Mouse (Mus musculus) gastrocnemius, postnatal 36 days (tissue): ENCODE results near the gene 1700113H08Rik. TPM values are rescaled to one million over a fixed set of nuclear protein-coding genes. Genes with fewer than 3 reads are reported as not detected.

Source experiments
- DNase-seq, 2 experiments: peaks; one replicate each; pipeline ENCODE4 v3.0.0; 2022
- intact Hi-C: fragments of 180-260 bp; cut with DNase I; formaldehyde crosslinking; loops from one replicate; pipeline ENCODE4 v1.15.1; 2025
- total RNA-seq, 2 experiments: library from RNA; stranded (reverse); gene quantifications; 2 replicates each; pipeline ENCODE4 v1.2.3; 2021

Gene 1700113H08Rik
- total RNA-seq, 2 experiments from 2014 or later = 0.51 to 0.57 TPM

GRCm38 (mm10) chr10:87153731-87154505, 96.1 kb downstream of the 1700113H08Rik start:
- no peak for DNase-seq
- intact Hi-C loops = no loop called here

- no peak for DNase-seq
Measured at GRCm38 (mm10) chr10:87159781-87160180, 101.9 kb downstream of the 1700113H08Rik start.

GRCm38 (mm10) chr10:87196123-87196756, 138.4 kb downstream of the 1700113H08Rik start:
- intact Hi-C loops = no loop called here
- no peak for DNase-seq

More at GRCm38 (mm10) chr10:87159781-87160180, 101.9 kb downstream of the 1700113H08Rik start:
- intact Hi-C loops = no loop called here

GRCm38 (mm10) chr10:87198720-87199119, 140.9 kb downstream of the 1700113H08Rik start:
- intact Hi-C loops = no loop called here
- DNase-seq = no peak

GRCm38 (mm10) chr10:87209466-87209865, 151.6 kb downstream of the 1700113H08Rik start:
- intact Hi-C loops = no loop called here
- DNase-seq = no peak

GRCm38 (mm10) chr10:87211046-87211445, 153.2 kb downstream of the 1700113H08Rik start:
- intact Hi-C loops = no loop called here
- DNase-seq = no peak

- DNase-seq = no peak
- intact Hi-C loops = no loop called here
Measured at GRCm38 (mm10) chr10:87212854-87213253, 155.0 kb downstream of the 1700113H08Rik start.

GRCm38 (mm10) chr10:87230071-87230910, 172.4 kb downstream of the 1700113H08Rik start:
- intact Hi-C loops = no loop called here
- no peak for DNase-seq

GRCm38 (mm10) chr10:87239332-87240008, 181.6 kb downstream of the 1700113H08Rik start:
- no peak for DNase-seq
- intact Hi-C loops = no loop called here

- no peak for DNase-seq
- intact Hi-C loops = no loop called here
Measured at GRCm38 (mm10) chr10:87271724-87272123, 213.9 kb downstream of the 1700113H08Rik start.

GRCm38 (mm10) chr10:87272133-87272622, 214.3 kb downstream of the 1700113H08Rik start:
- intact Hi-C loops = no loop called here
- DNase-seq = no peak

- no peak for DNase-seq
- intact Hi-C loops = no loop called here
Measured at GRCm38 (mm10) chr10:87275075-87275474, 217.2 kb downstream of the 1700113H08Rik start.

Other genes starting within 250 kb of the 1700113H08Rik start
- gene Stab2, start 50.0 kb upstream of the 1700113H08Rik start, total RNA-seq = 1 to 10 TPM; 1.3 to 1.6 TPM